Mouse (Mus musculus) NIH3T3 (cell line): ENCODE results near the gene Zzz3.
"Not testable (repeated sequence)": the region's sequence is repeated elsewhere in the genome, so short reads cannot be mapped to it uniquely, and the experiment has no call there.

Source experiments
- DNase-seq: peaks from one replicate; pipeline ENCODE4 v3.0.0-alpha.2; 2012; ENCODE audit warnings: low read depth

Zzz3 gene

DNA sequence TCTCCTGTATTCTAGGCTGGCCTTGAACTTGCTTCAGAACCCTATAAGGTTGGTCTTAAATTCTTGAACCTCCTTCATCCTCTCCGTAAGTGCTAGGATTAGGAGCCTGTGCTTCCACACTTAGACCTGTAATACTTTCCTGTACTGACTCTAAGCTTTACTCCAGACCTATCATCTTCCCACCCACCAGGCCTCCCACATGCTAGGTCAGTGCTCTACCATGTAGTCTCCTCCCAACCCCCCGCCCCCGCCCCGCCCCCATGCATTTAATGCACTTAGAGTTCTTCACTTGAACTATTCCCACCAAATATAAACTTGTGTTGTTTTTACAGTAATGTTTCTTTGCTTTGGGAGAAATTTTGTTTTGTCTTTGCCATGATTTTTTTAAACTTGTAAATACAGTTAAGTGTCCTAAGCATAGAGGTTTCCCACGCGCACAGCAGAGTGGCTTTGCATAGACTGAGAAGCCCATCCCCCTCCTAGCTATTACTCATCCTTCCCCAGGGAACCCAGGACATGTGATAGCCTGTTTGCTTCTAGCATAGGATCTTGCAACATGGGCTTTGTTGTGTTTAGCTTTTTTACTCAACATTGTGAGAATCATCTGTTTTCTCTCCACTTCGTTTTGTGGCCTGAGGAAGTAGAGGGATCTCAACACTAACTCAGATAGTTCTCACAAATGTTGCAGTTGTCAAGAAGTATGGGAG, 6.8 kb downstream of the Zzz3 start:
- peak; percentile 95 for DNase-seq

DNA sequence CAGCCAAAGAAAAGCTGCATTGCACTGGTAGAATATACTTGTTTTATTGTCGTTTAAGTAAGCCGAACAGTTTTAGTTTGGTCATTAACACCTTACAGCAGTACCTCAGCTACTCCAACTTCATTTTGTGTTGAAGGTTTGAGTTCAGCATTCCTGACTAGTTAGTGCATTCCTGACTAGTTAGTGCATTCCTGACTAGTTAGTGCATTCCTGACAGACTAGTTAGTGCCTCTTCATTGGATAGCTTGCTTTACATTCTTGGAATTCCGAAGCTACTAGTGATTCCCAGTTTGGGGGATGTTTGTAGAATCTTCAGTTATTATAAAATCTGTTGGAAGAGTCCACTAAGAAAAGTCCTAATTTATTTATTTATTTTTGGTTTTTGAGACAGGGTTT, 7.4 kb downstream of the Zzz3 start:
- no peak for DNase-seq

GRCm38 (mm10) chr3:152403827-152404226, 8.6 kb downstream of the Zzz3 start:
- no peak for DNase-seq

DNA sequence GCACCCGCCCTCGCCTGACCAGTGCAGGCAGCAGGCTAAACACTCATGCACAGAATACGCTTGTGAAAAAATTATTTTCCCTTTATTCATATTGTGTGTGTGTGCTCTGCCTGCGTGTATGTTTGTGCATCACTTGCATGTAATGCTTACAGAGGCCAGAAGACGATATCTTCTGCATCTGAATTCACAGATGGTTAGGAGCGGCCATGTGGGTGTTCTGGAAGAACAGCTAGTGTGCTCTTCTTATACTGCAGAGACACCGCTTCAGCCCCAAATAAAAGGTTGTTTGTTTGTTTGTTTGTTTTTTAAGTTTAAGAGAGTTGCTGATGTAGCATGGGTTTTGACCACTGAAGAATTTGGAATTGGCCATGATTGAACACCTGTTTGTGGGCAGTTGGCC, 10.1 kb downstream of the Zzz3 start:
- DNase-seq: no peak

GRCm38 (mm10) chr3:152405978-152406640, 10.8 kb downstream of the Zzz3 start:
- DNase-seq: no peak

GRCm38 (mm10) chr3:152410980-152411551, 15.8 kb downstream of the Zzz3 start:
- no peak for DNase-seq

GRCm38 (mm10) chr3:152412362-152412761, 17.1 kb downstream of the Zzz3 start:
- no peak for DNase-seq

- DNase-seq: no peak
Measured at GRCm38 (mm10) chr3:152428925-152429324, 33.7 kb downstream of the Zzz3 start.

GRCm38 (mm10) chr3:152432677-152433076, 37.4 kb downstream of the Zzz3 start:
- no peak for DNase-seq

DNA sequence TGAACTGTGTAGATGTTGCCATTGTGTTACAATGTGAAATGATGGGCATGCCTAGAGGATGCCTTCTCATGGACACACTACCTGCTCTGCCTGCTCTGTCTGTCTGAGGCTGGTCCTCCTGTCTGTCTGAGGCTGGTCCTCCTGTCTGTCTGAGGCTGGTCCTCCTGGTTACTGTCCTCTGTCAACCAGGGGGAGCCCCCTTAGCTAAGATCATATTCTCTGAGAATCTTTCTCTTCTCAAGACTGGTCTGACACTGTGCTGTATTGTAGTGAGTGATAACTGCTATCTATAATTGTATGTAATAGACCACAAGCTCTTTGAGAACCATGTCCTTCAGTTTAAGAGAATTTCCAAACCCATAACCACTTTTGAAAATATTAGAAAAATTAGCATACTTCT, 40.3 kb downstream of the Zzz3 start:
- DNase-seq: no peak

- DNase-seq: no peak
Measured at GRCm38 (mm10) chr3:152438068-152438467, 42.8 kb downstream of the Zzz3 start.

DNA sequence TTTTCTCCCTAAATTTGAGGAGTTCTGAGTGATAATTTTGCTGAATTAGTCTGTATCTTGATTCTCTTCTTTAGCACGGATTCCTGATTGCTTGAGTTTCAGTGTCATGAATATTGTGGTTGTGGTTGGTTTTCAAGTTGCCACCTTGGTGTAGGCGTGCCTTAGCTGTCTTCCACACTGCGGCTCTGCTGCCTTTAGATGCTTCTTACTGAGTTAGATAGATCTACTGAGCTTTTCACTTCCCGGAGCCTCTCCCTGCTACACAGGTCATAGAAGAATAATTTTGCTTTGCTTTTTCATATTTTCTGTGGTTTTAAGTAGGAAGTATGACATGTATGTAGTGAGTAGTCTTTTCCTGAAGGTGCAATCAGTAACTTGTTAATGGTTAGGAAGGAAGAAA, 47.5 kb downstream of the Zzz3 start:
- no peak for DNase-seq

GRCm38 (mm10) chr3:152444114-152444513, 48.8 kb downstream of the Zzz3 start:
- no peak for DNase-seq

DNA sequence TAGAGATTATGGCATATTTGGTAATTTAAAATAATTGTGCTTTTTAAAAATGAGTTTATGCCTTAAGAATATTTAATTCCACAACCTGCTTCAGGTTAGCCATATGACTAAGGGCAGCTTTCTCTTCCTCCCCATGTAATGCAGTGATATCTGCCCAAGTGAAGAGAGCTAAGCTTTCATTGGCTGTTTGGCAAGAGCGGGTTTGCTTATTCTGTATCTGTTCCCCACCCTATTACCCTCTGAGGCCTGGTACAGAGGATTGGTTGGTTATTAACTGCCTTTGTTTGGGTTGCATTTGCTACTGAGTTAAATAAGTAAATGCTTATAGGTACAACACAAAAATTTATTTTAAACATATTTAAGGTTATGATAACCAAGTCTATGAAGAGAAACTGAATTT, 51.7 kb downstream of the Zzz3 start:
- DNase-seq: no peak

DNA sequence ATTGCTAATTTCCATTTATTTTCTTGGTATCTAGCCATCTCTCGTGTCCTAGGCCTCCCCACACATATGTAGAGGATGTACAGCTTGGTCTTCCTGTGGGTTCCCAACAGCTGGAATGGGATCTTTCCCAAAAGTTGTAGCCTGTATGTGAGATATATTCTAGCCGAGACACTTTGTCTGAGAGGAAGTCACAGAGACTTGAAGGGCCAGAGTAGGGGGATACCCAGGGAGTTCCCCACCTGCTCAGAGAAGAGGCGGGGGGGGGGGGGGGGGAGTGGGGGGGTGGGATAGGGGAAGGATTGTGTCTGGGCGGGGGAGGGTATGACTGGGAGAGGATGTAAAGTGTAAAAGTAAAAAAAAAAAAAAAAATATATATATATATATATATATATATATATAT, 57.9 kb downstream of the Zzz3 start:
- no peak for DNase-seq

DNA sequence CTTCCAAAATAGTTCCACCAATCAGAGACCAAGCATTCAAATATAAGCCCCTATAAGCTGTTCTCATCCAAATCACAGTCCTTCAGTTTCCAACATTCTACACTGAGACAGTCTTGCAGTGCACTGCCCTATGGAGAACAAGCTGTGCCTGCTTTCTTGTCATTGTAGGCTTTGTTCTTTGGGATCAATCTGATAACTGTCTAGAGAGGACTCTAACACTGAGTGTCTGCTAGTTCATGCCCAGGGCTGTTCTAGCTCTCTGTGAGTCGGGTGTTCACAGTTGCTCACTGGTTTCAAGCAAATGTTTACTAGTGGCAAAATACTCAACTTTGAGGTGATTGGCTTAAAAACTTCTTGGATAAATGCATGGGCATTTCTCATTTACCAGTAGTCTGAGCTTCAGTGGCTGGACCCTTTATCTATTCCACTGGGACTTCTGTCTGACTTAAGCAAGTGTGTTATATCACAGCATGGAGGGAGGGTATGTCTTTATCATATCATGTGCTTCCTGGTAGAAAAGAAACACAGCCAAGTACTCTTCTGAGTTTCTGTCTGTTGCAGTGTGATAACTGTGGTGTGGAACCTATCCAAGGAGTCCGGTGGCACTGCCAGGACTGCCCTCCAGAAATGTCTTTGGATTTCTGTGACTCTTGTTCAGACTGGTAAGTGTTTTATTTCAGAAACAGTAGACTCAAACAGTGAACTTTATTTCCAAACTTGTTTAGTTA, 62.2 kb downstream of the Zzz3 start:
- DNase-seq: no peak

GRCm38 (mm10) chr3:152458875-152459274, 63.6 kb downstream of the Zzz3 start:
- DNase-seq: not testable (repeated sequence)

DNA sequence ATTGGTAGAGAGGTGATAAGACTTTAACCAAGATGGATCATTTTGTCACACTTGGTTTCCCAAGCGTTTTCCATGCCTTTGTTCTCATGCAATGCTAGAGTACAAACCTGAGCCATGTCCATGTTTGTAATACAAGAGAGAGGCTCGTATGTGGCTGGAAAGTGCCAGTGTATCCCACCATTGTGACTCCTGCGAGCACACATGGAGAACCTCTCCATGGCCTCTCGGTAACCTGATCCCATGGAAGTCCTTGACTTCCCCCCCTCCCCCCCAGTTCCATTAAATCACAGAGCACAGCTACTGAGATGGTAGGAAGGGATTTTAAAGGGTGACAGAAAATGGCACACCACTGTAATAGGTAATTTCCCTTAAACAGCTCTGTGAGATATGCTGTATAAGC, 65.5 kb downstream of the Zzz3 start:
- DNase-seq: no peak

- no peak for DNase-seq
Measured at GRCm38 (mm10) chr3:152462038-152462547, 66.8 kb downstream of the Zzz3 start.

- DNase-seq: no peak
Measured at GRCm38 (mm10) chr3:152462900-152463299, 67.6 kb downstream of the Zzz3 start.

DNA sequence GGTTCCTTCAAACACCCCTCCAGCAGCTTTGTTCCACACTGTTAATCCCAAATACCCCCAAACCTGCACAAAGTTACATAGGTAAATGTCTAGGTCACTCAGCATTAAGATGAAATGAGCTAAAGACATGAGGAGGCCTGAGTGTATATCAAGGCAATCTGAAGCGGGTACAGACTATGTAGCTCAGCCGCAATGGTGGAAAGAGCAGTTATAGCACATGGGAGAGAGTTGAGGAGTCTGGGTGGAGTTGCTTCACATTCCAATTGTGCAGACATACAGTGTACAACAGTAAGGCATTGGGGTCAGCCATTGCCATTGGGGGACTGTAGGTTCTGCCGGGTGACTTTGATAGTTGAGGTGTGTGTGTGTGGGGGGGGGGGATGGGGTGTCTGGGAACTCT, 69.2 kb downstream of the Zzz3 start:
- DNase-seq: no peak

- no peak for DNase-seq
Measured at GRCm38 (mm10) chr3:152465338-152465737, 70.1 kb downstream of the Zzz3 start.

DNA sequence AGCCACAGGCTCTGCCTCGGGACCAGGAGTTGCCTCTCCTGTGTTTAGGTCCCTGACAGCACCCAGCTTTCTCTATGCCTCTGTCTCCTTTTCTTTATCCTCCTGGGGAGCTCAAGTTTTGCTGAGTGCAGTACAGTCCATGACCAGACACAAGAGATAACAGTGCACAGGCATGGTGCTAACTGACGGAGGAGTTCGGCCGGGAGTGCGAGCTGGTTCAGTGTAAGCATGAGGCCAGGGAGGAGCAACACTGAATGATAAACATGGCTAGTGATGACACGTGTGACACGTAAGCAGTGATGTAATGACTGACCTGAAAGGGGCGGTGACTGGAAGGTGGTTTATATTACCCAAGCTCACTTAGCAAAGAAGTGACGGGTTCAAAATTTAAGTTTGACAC, 71.6 kb downstream of the Zzz3 start:
- DNase-seq: no peak
